Mouse (Mus musculus): ENCODE measurements around the gene Fosb.

Fosb gene

DNA sequence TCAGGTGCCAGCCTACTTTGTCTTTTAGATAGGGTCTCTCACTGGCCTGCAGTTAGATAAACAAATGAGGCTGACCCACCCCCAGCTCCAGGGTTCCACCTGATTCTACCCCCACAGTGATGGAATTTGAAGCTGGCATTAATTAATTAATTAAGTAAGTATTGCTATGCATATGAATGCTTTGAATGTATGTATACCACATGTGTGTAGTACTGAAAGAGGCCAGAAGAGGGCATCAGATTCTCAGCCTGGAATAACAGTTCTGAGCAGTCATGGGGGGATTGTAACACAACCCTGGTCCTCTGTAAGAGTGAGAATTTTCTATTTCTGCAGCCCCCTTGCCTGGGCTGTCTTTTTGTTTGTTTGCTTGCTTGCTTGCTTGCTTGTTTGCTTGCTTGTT lies 18.6 kb upstream of the Fosb start:
- DNase-seq = no peak

GRCm38 (mm10) chr7:19327782-19328181 lies 17.9 kb upstream of the Fosb start:
- DNase-seq = no peak

DNA sequence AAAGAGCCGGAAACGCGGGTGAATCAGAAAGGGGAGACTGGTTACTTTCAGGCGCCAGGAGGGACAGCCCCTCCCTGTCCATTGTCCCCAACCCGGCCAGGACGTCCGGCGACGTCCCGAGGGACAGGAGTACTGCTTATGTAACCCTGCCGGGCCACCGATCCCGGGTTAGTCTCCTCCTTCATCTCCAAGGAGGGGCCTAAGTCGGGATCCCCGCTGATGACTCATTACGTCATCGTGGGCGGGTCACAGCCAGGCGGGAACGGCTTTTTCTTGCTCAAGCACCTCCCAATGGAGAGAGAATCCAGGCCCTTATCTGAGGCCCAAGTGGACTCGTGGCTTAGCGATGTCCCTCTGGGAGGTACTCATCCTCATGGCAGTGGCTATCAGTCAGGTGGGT lies 17.3 kb upstream of the Fosb start:
- peak; percentile 94 for DNase-seq

- DNase-seq = peak; percentile 95
These were observed 16.5 kb upstream of the Fosb start for GRCm38 (mm10) chr7:19326359-19326758.

- DNase-seq = no peak
These were observed 15.7 kb upstream of the Fosb start for GRCm38 (mm10) chr7:19325262-19326199.

DNA sequence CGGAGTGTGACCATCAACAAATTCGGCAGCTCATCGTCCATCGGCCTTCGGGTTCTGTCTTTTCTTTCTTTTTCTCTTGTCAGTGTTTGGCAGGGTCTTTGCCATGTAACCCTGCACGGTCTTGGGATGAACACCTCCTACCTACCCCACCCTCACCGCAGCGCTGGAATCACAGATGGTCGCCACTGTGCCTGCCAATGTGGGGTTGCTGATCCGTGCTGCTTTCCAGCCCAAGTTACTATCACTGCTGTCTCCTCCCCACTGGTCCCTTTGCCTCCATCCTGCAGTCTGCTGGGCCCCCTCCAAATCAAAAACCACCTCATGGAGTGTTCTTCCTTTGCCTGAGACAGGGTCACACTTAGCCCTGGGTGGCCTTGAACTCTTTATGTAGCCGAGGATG lies 14.4 kb upstream of the Fosb start:
- DNase-seq = no peak

- DNase-seq = no peak
These were observed 12.6 kb upstream of the Fosb start for GRCm38 (mm10) chr7:19322489-19322888.

- DNase-seq = no peak
These were observed 11.6 kb upstream of the Fosb start for GRCm38 (mm10) chr7:19321464-19321863.

GRCm38 (mm10) chr7:19320637-19321036 lies 10.8 kb upstream of the Fosb start:
- no peak for DNase-seq

GRCm38 (mm10) chr7:19319906-19320305 lies 10.1 kb upstream of the Fosb start:
- peak; percentile 98 for DNase-seq

DNA sequence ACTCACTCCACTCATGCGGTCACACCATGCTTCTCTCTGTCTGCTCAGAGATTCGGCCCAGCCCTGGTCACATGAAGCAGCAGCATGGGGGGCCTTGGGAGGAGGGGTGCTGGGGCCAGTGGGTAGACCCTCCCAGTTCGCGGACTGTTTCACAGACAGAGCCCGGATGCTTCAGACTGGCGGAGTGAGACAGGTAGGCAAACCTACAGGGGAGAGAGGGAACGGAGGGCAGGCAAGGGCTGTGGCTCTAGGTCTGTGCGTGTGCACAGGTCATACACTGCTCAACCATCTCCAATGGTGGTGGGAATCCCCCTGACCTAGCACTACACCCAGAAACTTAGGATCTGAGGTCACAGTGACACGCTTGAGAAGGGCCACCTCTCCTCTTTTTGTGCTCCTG lies 9.6 kb upstream of the Fosb start:
- no peak for DNase-seq

GRCm38 (mm10) chr7:19318676-19319075 lies 8.8 kb upstream of the Fosb start:
- DNase-seq = no peak

- no peak for DNase-seq
These were observed 8.3 kb upstream of the Fosb start for GRCm38 (mm10) chr7:19318201-19318600.

DNA sequence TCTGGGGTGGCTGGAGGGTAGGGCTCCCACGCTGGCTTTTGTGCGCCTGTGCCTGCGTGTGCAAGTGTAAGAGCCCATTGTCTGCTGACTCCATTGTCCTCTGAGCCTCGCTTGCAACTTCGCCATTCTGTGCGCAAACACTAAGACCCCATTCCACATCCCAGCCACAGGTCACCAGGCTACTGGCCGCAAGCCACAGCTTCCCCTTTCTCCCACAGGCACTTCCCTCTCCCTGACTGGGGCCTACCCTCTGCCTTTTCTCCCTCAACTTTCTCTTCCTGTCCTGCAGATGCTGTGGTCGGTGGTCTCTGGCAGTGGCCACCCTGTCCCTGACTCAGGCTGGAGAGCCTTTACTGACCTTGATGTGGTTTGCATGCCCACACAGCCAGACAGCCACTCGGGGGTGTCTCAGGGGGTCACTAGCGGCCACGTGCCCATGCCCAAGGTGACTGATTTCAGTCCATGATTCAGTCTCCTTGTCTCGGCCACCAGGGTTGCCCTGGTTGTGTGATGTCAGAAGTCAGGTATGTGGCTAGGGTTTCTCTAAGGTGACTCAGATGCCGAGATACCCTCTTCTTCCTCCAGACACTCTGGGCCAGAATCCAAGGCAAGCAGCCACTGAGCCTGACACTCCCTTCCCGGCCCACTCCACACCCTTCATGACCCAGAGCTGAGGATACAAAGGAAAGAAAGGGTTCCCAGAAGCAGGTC lies 6.8 kb upstream of the Fosb start:
- no peak for DNase-seq

- no peak for DNase-seq
These were observed 4.2 kb upstream of the Fosb start for GRCm38 (mm10) chr7:19314033-19314432.

DNA sequence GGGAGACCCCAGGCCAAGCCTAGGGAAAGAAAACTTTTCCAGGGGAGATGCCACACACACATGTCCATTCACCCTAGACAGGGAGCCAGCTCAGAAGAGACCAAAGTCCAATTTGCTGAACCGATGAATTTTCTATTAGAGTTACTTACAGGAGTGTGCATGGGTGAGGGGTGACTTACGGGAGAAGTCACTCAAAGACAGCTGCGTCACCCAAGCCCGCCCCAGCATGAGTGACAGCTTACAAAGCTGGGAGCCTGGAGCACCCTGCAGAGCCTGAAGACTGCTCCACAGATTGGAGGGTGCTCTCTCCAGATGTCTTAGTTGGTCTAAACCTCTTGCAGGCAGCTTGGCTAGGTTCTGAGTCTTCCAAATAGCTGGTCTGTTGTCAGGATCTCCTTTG lies 2.1 kb upstream of the Fosb start:
- no peak for DNase-seq

DNA sequence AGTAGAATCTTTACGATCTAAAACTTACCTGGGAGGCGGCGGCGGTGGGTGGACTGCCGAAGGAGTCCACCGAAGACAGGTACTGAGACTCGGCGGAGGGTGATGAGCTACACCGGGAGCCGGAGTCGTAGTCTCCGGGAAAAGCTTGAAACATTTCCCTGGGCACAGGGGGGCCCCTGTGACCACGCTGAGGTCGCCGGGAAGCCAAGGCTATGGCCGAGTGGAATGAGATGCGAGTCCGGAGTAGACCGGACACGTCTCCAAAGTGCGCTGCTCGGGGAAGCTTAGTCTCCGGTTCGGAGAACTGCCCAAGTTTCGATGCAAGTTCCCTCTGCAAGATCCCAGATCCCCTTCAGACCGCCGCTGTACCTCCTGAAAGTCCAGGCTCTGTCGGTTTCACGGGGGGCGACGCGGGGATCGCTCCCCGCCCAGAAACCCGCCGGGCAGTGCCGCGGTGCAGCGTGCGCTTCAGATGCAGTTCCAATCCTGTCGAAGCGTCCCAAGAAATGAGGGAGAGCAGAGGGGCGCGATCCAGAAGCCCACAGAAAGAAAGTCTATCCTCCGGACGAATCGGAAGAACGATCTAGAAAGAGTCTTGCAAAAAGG lies 470 bp downstream of the Fosb start:
- DNase-seq = no peak

DNA sequence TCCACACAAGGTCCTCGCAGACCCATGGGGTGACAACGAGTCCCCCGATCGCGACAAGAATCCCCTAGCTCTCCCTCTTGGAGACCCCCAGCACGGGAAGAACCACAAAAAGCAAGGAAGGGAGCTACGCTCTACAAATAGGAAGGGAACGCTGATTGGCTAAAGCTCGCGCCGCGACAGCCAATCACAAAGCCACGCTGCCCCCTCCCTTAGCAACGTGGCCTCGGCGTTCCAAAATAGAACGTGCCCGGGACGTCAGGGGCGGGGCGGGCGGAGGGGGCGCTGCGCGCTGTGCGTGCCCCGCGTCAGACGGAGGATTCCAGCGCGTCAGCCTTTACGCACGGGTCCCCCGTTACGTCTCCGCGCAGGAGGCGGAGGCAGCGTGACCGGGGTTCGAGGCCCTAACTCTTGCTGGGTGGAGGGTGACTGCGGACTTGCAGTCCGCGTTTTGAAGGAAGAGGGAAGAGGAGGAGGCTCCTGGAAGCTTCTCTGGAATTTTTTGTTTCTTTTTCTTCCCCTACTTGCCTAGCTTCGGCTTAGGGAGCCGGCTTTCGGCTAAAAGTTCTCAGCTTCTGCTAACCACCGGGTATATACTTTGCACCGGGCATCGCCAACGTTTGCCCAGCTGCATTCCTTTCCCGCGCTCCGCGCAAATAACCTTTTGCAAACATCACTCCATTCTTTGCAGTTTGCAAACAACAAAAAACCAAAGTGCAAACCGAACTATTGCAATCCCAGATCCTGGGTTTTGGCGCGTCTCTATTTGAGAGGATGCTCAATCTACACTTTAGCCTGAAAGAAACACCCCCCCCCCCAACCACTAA lies 1.2 kb downstream of the Fosb start:
- DNase-seq = peak; percentile 97

DNA sequence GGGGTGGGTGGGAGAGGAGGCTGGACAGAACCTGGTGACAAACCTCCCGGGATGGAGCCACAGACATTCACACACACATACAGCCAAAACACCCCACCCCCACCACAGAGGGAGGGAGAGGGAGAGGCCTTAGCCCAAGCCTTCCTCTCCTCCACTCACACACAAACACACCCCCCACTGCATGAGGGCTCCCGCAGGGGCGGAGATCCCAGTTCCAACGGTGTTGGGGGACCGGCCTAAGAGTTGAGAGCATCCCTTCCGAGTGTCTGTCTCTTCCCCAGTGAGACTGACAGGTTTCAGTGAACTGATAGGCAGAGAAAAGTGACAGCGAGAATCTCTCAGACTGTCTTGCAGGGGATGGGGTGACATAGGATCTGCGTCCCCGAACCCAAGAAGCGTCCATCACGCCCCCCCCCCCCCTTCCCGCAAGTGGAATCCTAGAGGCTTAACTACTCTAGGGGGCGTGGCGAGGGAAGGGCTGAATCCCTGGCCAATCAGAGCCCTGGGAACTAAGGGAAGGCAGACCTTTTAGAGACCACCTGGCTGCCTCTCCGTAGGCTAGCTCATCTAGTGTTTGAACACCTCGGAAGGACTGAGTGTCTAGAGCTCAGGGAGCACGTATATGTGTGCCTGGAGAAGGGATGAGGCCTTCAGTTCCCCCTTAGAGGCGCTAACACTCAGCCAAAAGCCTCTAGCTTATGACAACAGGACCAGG lies 2.0 kb downstream of the Fosb start:
- DNase-seq = peak; percentile 86

DNA sequence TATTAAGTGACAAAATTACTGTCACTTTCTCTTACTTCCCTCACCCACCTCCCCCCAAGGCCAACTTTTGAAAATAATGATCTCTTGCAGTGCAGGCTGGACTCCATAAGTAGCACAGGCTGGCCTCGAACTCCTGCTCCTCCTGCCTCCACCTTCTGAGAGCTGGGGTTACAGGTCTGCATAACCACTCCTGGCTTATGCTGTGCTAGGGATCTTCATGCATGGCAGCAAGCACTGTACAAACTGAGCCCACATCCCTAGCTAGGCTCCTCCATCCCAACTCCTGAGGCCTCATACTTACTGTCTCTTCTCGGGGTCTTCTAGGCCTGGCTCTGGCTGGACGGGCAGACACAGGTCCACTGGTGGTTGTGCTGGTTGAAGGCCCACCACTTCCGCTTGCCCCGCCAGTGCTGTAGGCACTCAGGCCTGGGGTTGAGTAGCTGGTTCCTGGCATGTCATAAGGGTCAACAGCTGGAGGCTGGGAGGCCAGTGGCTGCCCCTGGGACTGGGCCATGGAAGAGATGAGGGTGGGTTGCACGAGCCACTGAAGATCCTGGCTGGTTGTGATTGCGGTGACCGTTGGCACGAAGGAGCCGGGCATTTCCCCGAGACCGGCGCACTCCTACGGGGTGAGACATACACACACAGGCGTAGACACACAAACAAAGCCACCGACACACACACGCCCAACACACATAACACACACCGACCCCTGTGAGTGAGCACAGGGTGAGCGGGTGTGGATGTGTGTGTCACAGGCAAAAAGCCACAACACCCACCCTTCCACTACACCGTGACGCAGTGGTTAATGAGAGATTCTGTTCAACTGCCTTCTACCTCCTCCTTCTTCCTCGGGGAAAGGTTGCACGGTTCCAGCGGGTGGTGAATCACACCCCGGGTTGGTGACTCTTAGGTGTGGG lies 2.8 kb downstream of the Fosb start:
- no peak for DNase-seq
